Mouse (Mus musculus) bone marrow macrophage, adult 2 months (primary cell): Measurements from ENCODE around the gene Scd4. TPM values are rescaled to one million over a fixed set of nuclear protein-coding genes. Genes with fewer than 3 reads are reported as not detected.
"Not testable (repeated sequence)": the region's sequence is repeated elsewhere in the genome, so short reads cannot be mapped to it uniquely, and the experiment has no call there.

Experiments
- H3K27ac ChIP-seq: 2 replicates; pipeline ENCODE4 v1.5.1; 2012; ENCODE audit warnings: low read depth, low read length; ENCODE audit not compliant: insufficient read depth
- H3K4me1 ChIP-seq: 2 replicates; pipeline ENCODE4 v1.6.1; 2012; ENCODE audit warnings: low read length; ENCODE audit not compliant: control insufficient read depth, insufficient read depth
- H3K4me3 ChIP-seq: 2 replicates; pipeline ENCODE4 v1.5.1; 2012; ENCODE audit warnings: mild to moderate bottlenecking, low read length, moderate library complexity; ENCODE audit not compliant: insufficient read depth
- CTCF ChIP-seq: IDR thresholded peaks from 2 replicates; pipeline ENCODE4 v1.5.1; 2012; ENCODE audit warnings: low read depth, mild to moderate bottlenecking, low read length, moderate library complexity
- POLR2A ChIP-seq: IDR thresholded peaks from 2 replicates; pipeline ENCODE4 v1.6.1; 2012; ENCODE audit warnings: mild to moderate bottlenecking, low read depth, low read length, borderline replicate concordance
- polyA plus RNA-seq: library from polyadenylated mRNA; stranded (reverse); fragments of >200 nt; gene quantifications from 2 replicates; pipeline ENCODE4 v1.2.4, GENCODE M21; 2012; ENCODE audit not compliant: missing spikeins, insufficient read depth, insufficient read length

Scd4 gene
- polyA plus RNA-seq, 1 experiment = not detected

DNA sequence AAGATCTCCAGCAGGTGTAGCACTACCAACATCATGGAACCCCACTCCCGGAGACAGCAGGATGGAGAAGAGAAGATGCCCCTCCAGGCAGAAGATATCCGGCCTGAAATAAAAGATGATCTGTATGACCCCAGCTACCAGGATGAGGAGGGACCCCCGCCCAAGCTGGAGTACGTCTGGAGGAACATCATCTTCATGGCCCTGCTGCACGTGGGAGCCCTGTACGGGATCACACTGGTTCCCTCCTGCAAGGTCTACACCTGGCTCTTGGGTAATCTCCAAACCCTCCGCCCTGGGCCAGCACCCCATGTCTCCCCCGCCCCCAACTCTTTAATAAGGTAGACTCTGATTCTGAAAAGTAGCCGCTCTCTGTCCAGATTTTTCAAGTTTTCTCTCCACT lies 1.1 kb downstream of the Scd4 start:
- Histone ChIP-seq H3K4me3 (no peak overlapping the region), H3K4me1 (peaks cover 11% of the 10 kb centered on the region), H3K27ac (no peak overlapping the region)
- TF ChIP-seq POLR2A = no peak
- TF ChIP-seq CTCF = no peak

DNA sequence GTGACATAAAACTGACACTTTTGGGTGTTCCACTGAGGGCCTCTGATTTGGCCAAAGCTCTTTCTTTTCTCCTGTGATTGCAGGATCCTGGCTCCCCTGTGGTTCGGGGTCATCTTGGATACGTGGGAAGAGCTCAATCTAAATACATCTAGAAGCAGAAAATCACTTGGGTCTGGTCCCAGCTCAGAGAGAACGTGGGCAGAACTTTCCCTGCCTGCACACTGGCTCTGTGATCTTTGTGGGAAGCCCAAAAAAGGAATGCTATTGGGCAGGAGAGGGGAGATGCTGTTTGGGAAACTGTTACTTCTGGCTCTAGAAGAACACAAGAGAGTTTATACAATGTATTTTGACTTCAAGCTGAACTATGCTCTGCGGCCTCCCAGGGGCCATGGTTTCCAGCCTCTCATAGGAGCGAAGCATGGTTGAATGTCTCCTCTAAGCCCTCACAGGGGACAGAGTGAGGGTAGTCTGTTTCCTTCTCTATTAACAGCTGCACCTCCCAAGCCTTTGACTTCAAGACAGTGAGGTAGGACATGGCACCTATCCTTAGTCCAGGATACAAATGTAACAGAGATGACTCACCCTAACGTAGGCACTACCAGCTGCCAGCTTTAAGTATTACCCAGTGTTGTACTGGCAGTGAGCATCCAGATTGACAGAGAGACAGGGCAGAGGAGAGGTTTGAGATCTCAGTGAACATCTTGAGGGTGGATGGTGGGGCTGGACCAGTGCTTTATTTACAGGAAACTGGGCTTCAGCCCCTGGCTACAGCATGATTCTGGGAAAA lies 3.2 kb downstream of the Scd4 start:
- no peak overlapping the region for H3K27ac ChIP-seq
- TF ChIP-seq CTCF (no peak), POLR2A (no peak)

DNA sequence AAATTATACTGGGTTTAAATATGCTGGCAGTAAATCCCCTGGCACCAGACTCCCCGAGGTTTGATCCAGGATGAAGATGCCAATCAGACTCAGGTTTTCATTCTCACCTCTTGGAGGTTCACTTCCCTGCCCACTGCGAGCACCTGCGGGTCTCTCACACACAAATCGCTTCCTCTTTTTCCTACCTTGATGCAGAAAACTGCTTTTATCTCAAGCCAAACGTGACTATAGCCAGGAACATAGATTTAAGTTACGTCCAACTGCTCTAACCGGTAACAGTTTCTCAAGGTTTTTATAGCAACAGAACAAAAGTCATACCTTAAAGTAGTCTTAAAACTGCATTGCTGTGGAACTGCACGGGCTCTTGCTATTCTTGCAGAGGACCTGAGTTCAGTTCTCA lies 16.8 kb downstream of the Scd4 start:
- H3K4me3 ChIP-seq = no peak overlapping the region
- TF ChIP-seq POLR2A (no peak), CTCF (no peak)

More for the DNA sequence above, 3.2 kb downstream of the Scd4 start:
- no peak overlapping the region for H3K4me3 ChIP-seq
- peaks cover 11% of the 10 kb centered on the region for H3K4me1 ChIP-seq

DNA sequence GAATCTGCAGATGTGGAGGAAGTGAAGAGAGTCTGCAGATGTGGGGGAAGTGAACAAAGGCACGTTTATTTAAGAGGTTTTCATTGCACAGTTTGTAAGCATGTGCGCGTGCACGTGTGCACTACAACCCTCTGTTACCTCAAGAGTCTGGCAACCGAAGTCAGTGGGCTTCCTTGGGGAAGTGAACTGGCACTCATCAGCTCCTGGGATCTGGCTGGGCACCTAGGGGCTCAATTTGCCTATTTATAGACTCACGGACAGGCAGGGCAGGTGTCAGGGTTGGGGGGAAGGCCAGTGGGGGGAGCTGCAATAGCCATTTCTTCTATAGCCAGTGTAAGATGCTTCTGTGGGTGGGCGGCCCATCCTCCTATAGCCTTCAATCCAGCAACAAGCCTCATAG lies 18.9 kb downstream of the Scd4 start:
- H3K4me1 ChIP-seq = peaks cover 4% of the 10 kb centered on the region
- no peak overlapping the region for H3K4me3 ChIP-seq
- no peak for TF ChIP-seq CTCF
- no peak for TF ChIP-seq POLR2A
- H3K27ac ChIP-seq = no peak overlapping the region

More for the DNA sequence above, 16.8 kb downstream of the Scd4 start:
- H3K27ac ChIP-seq = no peak overlapping the region
- no peaks in the 10 kb centered on the region for H3K4me1 ChIP-seq

DNA sequence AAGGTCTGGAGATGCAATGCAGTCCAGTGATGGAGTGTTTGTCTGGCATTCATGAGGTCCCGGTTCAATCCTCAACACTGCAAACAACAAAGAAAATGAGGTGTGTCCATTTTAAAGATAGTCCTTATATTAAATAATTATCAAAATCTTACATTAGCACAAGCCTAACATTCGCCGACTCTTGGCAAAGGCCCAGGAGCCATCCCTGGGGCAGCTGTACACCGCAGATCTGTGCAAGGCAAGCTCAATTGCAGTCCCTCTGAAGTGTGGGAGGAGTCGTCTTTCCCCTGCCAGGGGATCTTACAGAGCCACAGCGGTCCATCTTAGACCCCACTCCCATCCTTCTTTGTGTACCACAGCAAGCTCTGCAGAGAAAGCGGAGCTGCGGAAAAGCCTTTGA lies 25.8 kb downstream of the Scd4 start:
- Histone ChIP-seq H3K4me3 (no peak overlapping the region), H3K27ac (no peak overlapping the region), H3K4me1 (peaks cover 23% of the 10 kb centered on the region)
- no peak for TF ChIP-seq CTCF
- no peak for TF ChIP-seq POLR2A

DNA sequence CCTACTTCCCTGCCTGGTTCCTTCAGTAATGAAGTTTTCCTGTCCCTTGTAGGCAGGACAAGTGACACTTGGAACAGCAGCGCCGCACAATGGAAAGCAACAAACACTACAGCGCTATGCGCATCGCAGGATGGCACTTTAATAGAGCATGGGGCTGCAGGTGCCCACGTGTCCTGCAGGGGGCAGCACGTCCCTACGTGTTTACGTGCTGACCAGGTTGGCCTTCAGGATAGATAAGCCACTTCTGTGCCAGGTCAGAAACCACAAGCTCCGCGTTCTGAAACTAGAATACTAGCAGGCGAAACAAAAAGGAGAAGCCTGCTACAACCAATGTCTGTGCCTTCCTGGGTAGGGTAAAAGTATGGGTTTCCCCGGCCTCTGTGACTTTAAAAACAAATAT lies 30.6 kb downstream of the Scd4 start:
- no peak overlapping the region for H3K4me3 ChIP-seq

DNA sequence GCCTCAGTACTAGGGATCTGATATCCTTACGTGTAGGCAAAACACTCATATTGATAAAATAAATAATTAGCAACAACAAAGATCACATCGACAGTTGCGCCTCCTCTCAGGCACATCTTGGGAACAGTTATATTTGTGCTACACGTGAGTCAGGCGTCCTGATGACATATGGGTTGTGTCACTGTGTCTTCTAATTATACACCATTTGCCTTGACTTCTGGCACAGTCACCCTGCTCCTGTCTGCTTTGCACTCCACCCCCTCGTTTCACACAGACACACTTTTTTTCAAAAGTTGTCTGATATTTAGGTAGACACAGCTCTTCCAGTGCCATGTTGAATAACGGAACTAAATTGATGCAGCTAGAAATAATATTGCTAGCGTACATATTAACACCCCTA lies 31.1 kb downstream of the Scd4 start:
- TF ChIP-seq POLR2A (no peak), CTCF (no peak)
- Histone ChIP-seq H3K4me1 (peaks cover 19% of the 10 kb centered on the region), H3K4me3 (no peak overlapping the region), H3K27ac (no peak overlapping the region)

More for the DNA sequence above, 30.6 kb downstream of the Scd4 start:
- Histone ChIP-seq H3K4me1 (peaks cover 19% of the 10 kb centered on the region), H3K27ac (no peak overlapping the region)
- TF ChIP-seq CTCF = peak; percentile 94
- TF ChIP-seq POLR2A = no peak

DNA sequence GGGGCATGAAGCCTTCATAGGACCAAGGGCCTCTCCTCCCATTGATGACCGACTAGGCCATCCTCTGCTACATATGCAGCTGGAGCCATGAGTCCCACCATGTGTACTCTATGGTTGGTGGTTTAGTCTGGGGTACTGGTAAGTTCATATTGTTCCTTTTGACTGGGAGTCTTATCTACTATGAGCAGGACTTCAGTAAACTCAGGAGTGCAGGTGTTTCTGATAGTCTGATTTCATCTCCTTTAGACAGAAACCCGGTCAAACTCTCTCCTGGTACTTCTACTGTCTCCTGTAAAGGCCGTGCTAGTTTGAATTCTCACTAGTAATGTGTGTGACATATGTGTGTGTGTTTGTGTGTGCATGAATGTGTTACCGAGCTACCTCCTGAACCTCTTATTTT lies 32.8 kb downstream of the Scd4 start:
- no peak overlapping the region for H3K27ac ChIP-seq
- peaks cover 8% of the 10 kb centered on the region for H3K4me1 ChIP-seq
- H3K4me3 ChIP-seq = no peak overlapping the region
- TF ChIP-seq CTCF (no peak), POLR2A (no peak)

DNA sequence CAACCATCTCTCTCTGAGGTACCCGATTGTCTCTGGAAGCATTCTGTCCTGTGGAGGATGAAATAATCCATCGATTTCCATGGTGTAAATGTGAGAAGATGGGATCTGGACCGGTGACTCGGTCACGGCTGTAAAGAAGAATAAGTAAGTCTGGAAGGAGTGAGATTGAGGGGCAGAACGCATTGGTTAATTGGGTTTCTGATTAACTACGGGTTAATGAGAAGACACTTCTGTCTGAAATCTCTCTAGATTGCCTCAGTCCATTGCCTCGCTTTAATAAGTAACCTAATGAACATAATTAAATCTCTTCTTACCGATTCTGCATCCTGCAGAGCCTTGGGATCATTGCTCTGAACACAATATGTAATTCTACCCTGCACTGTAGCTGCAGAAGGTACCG lies 34.2 kb downstream of the Scd4 start:
- H3K4me3 ChIP-seq, H3K4me1 ChIP-seq, H3K27ac ChIP-seq: not testable (repeated sequence)

DNA sequence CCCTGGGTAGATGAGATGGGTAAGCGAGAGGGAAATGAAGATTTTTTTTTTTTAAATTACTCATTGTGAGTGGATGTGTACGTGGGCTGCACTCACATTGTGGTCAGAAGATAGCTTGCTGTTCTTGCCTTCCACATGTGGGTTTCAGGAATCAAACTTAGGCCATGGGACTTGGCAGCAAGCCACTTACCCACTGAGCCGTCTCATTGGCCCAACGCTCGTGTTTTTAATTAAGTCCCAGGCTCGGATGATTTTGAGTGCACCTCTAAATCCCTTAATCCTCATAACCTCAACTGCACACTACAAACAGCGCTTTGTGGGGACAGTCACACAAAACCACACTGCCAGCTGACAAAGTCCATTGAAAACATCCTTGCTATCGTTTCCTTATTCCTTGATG lies 36.5 kb downstream of the Scd4 start:
- Histone ChIP-seq H3K4me1 (no peaks in the 10 kb centered on the region), H3K27ac (no peak overlapping the region), H3K4me3 (no peak overlapping the region)
- TF ChIP-seq CTCF (no peak), POLR2A (no peak)

DNA sequence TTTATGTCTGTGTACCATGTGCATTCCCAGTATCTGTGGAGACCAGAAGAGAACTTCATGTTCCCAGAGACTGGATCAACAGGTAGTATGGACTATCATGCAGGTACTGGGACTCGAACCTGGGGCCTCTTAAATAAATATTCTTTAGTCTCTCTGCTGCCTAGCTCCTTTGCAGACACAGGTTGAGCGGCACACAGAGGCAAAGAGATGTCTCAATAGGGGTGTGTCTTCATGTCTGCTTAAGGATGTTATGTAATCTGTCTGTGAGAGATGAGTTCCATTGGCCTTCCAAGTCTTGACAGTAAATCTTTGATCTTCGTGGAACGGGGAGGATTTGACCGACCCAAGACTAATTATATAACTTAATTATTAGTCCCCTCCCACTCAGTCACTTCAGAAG lies 37.3 kb downstream of the Scd4 start:
- no peaks in the 10 kb centered on the region for H3K4me1 ChIP-seq
- H3K4me3 ChIP-seq = no peak overlapping the region
- TF ChIP-seq CTCF (no peak), POLR2A (no peak)
- H3K27ac ChIP-seq = no peak overlapping the region
